Mouse (Mus musculus) G1E-ER4 (cell line): ENCODE data around the gene Chsy1. TPM values are rescaled to one million over a fixed set of nuclear protein-coding genes. Genes with fewer than 3 reads are reported as not detected.

ENCODE experiments used
- GATA1 ChIP-seq: IDR thresholded peaks from one replicate; pipeline ENCODE4 v1.8.0; 2012; ENCODE audit warnings: low read length, inconsistent platforms
- polyA plus RNA-seq: library from polyadenylated mRNA; stranded (reverse); fragments of >175 nt; gene quantifications from 2 replicates; pipeline ENCODE4 v1.2.3, GENCODE M21; 2012

The Chsy1 gene
- polyA plus RNA-seq, 1 experiment = 11.0 TPM

DNA sequence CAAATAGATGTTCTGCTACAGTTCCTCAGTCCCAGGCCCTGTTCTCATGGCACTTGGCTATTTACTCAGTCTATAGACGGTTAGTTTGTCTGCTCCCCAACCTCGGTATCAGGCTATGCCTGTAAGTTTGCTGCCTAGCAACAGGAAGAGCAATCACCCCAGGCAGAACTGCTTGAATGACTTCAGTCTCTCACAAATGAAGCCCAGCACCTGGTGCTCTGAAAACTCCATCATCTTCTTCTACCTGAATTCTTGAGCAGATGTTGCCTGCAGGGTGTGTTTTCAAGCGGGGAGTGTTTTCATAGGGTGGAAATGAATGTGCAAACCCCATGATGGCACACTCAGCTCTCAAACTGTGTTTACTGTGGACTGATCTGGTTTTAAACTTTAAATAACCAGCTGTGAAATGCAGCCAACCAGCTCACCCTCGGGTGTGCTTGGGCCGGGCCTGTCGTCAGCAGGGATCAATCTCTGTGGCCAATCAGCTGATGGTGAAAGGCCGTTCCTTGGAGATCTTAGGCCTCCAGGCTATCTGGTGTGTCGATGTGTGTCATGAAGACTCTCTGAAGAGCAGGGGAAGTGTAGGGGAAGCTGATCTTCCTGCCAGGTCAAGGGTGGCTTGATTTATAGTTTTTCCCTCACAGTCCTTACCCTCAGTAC, 91.6 kb downstream of the Chsy1 start:
- TF ChIP-seq GATA1 = no peak

DNA sequence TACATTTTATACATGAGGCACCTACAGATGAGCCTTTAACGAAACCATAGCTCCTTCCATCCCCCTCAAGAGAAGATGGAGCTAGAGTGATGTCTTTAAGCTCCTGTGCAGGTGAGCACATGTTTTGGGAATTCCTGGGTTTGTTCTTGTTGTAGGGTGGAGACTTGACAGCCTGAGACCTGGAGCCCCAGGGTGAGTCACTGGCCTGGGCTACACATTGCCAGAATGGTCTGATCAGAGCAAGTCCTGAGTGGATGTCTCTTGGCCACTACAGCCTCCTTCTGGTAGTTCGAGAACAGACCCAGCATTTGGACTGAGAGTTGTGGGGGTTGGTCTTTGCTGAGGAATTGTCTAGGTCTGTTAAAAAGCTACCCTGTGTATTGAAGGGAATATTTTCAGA, 92.3 kb downstream of the Chsy1 start:
- no peak for TF ChIP-seq GATA1

DNA sequence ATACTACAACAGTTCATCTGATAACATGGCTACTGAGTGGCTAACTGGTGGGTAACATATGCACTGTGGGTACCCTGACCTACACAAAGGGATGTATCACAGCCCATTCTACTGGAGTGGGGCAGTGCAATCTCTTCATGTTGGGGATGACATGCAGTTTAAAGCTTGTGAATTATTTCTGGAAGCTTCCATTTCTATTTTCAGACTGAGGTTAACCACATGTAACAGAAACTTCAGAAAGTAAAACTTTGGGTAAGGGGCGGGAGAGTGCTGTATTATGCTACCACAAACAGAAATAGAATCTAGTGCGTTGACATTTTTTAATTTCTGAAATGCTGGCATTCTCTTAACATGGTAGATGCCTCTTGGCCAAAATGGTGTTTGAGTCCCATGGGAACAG, 100.6 kb downstream of the Chsy1 start:
- no peak for TF ChIP-seq GATA1

DNA sequence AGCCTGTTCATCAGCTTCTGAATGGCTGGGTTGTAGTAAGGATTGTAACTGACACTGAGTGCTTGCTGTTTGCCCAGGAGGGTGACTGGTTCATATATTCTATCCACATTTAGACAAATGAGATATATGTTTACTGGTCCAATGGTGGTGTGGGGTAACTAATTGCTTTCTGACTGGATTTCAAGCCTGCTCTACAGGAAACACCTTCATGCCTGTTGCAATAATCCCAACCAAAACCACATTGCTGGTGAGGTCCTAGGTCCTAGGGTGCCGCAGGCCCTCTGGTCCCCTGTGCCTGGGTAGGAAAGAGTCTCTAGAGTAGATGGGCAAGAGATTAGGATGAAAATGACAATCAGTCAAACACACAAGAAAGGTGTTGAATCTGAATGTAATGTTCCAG, 103.6 kb downstream of the Chsy1 start:
- no peak for TF ChIP-seq GATA1

- no peak for TF ChIP-seq GATA1
Measured at GRCm38 (mm10) chr7:66214477-66214876, 105.2 kb downstream of the Chsy1 start.

- no peak for TF ChIP-seq GATA1
Measured at GRCm38 (mm10) chr7:66215911-66216310, 106.6 kb downstream of the Chsy1 start.

- no peak for TF ChIP-seq GATA1
Measured at GRCm38 (mm10) chr7:66217011-66217410, 107.7 kb downstream of the Chsy1 start.

GRCm38 (mm10) chr7:66217531-66218094, 108.3 kb downstream of the Chsy1 start:
- TF ChIP-seq GATA1 = no peak

- no peak for TF ChIP-seq GATA1
Measured at GRCm38 (mm10) chr7:66218193-66219014, 109.1 kb downstream of the Chsy1 start.

GRCm38 (mm10) chr7:66219028-66219793, 109.9 kb downstream of the Chsy1 start:
- TF ChIP-seq GATA1 = no peak

DNA sequence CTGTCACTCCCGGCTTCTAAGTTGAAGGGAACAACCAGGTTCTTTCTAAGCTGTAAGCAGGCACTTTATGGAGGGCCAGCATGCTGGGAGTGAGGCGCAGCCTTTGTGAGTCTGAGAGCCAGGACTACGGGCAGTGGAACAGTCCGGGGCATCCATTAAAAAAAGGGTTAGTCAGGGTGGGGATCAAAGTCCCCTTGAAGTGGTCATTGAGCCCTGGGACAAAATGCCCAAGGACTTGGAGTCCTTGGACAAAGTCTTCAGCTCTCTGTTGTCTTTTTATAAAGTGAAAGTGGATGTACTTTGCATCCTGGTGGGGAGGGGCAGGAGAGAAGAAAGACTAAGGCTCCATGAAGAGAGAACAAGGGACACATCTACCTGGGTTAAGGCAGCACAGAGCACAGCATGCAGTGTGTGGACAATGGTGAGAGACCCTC, 110.5 kb downstream of the Chsy1 start:
- TF ChIP-seq GATA1 = no peak

GRCm38 (mm10) chr7:66222621-66223091, 113.3 kb downstream of the Chsy1 start:
- no peak for TF ChIP-seq GATA1

Other genes starting within 250 kb of the Chsy1 start
- gene Pcsk6, start 247.8 kb upstream of the Chsy1 start, polyA plus RNA-seq = not detected in 2 replicates
- gene Gm45213, start 65.9 kb upstream of the Chsy1 start, polyA plus RNA-seq = not detected in 2 replicates
- gene Snrpa1, start 50.5 kb upstream of the Chsy1 start, polyA plus RNA-seq = 114 and 179 TPM in 2 replicates
- 45.1 and 50.6 TPM in 2 replicates for gene Selenos, start 29.9 kb upstream of the Chsy1 start, polyA plus RNA-seq